Mouse (Mus musculus) kidney, embryonic 16.5 days (tissue): ENCODE results near the gene Pln. TPM values are rescaled to one million over a fixed set of nuclear protein-coding genes. Genes with fewer than 3 reads are reported as not detected.

ENCODE experiments used
- ATAC-seq: fragments of 200-750 bp; cut with Nextera tagmentation; 2 replicates; pipeline ENCODE4 v1.8.0; 2017; ENCODE audit warnings: moderate TSS enrichment; ENCODE audit not compliant: low FRiP score, low TSS enrichment
- H3K27ac ChIP-seq: fragments of 300-500 bp; sonication (generic); 2 replicates; pipeline ENCODE4 v1.5.1; 2014; ENCODE audit warnings: low read length
- H3K27me3 ChIP-seq: fragments of 300-500 bp; sonication (generic); 2 replicates; pipeline ENCODE4 v1.6.1; 2014; ENCODE audit warnings: low read length, control low read depth, mixed read lengths; ENCODE audit not compliant: insufficient read depth
- H3K36me3 ChIP-seq: fragments of 300-500 bp; sonication (generic); 2 replicates; pipeline ENCODE4 v1.6.1; 2014; ENCODE audit warnings: low read length, control low read depth, mixed read lengths; ENCODE audit not compliant: insufficient read depth
- H3K4me1 ChIP-seq: fragments of 300-500 bp; sonication (generic); 2 replicates; pipeline ENCODE4 v1.6.1; 2014; ENCODE audit warnings: low read length, control low read depth, mixed read lengths; ENCODE audit not compliant: insufficient read depth
- H3K4me2 ChIP-seq: fragments of 300-500 bp; sonication (generic); replicated peaks from 2 replicates; pipeline ENCODE4 v1.6.1; 2014; ENCODE audit warnings: low read depth, low read length
- H3K4me3 ChIP-seq: fragments of 300-500 bp; sonication (generic); 2 replicates; pipeline ENCODE4 v1.5.1; 2014; ENCODE audit warnings: mild to moderate bottlenecking, low read length
- H3K9ac ChIP-seq: fragments of 300-500 bp; sonication (generic); replicated peaks from 2 replicates; pipeline ENCODE4 v1.6.1; 2014; ENCODE audit warnings: low read length
- H3K9me3 ChIP-seq: fragments of 300-500 bp; sonication (generic); 2 replicates; pipeline ENCODE4 v1.6.1; 2016; ENCODE audit warnings: low read length, control low read depth
- WGBS: fragments of 180-500 bp; shearing (Covaris S2); extraction: QIAGEN DNeasy Blood & Tissue Kit; methylation state at CpG from one replicate; pipeline ENCODE4 v1.1.7; 2014; 5-methylcytosine and 5-hydroxymethylcytosine counted together
- polyA plus RNA-seq: library from polyadenylated mRNA; unstranded; fragments of >200 nt; fragmentation: Nextera tagmentation; extraction: Ambion mirVana; gene quantifications from 2 replicates; pipeline ENCODE4 v1.2.1, GENCODE M21; 2015

The Pln gene
- polyA plus RNA-seq, 1 experiment from 2014 or later = 1.3 TPM

GRCm38 (mm10) chr10:53339045-53339444 is 1.6 kb downstream of the Pln start:
- Histone ChIP-seq H3K9ac (no peak overlapping the region), H3K9me3 (no peaks in the 10 kb centered on the region), H3K27me3 (no peaks in the 10 kb centered on the region), H3K4me3 (no peak overlapping the region), H3K4me2 (no peak overlapping the region), H3K36me3 (no peaks in the 10 kb centered on the region), H3K27ac (no peak overlapping the region), H3K4me1 (peaks cover 2% of the 10 kb centered on the region; the same call in 1 of the 2 replicates)
- WGBS = 78% methylated on average over 2 of the region's 2 CpGs
- ATAC-seq = no peak

- ATAC-seq = no peak
These were observed 4.0 kb downstream of the Pln start for GRCm38 (mm10) chr10:53341288-53341965.

GRCm38 (mm10) chr10:53342166-53342728 is 4.8 kb downstream of the Pln start:
- Histone ChIP-seq H3K9me3 (no peaks in the 10 kb centered on the region), H3K4me2 (no peak overlapping the region), H3K27ac (no peak overlapping the region), H3K4me3 (no peak overlapping the region), H3K4me1 (peaks cover 2% of the 10 kb centered on the region; the same call in 1 of the 2 replicates), H3K9ac (no peak overlapping the region), H3K36me3 (no peaks in the 10 kb centered on the region), H3K27me3 (no peaks in the 10 kb centered on the region)
- WGBS = 89% methylated on average over 9 of the region's 9 CpGs
- no peak for ATAC-seq

More at GRCm38 (mm10) chr10:53341288-53341965, 4.0 kb downstream of the Pln start:
- Histone ChIP-seq H3K4me2 (no peak overlapping the region), H3K9me3 (no peaks in the 10 kb centered on the region), H3K27ac (no peak overlapping the region), H3K4me3 (no peak overlapping the region), H3K27me3 (no peaks in the 10 kb centered on the region), H3K4me1 (peaks cover 2% of the 10 kb centered on the region; the same call in 1 of the 2 replicates), H3K9ac (no peak overlapping the region), H3K36me3 (no peaks in the 10 kb centered on the region)
- 79% methylated on average over 7 of the region's 7 CpGs for WGBS

GRCm38 (mm10) chr10:53343384-53343783 is 5.9 kb downstream of the Pln start:
- H3K27me3 ChIP-seq = no peaks in the 10 kb centered on the region
- no peak overlapping the region for H3K9ac ChIP-seq
- no peak for ATAC-seq
- no peak overlapping the region for H3K4me3 ChIP-seq
- no peak overlapping the region for H3K4me2 ChIP-seq
- no peaks in the 10 kb centered on the region for H3K36me3 ChIP-seq
- H3K9me3 ChIP-seq = no peaks in the 10 kb centered on the region
- 35% methylated on average over 6 of the region's 6 CpGs for WGBS
- H3K4me1 ChIP-seq = peaks cover 2% of the 10 kb centered on the region; the same call in 1 of the 2 replicates
- no peak overlapping the region for H3K27ac ChIP-seq

- ATAC-seq = no peak
- Histone ChIP-seq H3K36me3 (no peaks in the 10 kb centered on the region), H3K9me3 (no peaks in the 10 kb centered on the region), H3K9ac (no peak overlapping the region), H3K4me2 (no peak overlapping the region), H3K4me1 (peaks cover 2% of the 10 kb centered on the region; the same call in 1 of the 2 replicates), H3K27ac (no peak overlapping the region), H3K27me3 (no peaks in the 10 kb centered on the region), H3K4me3 (no peak overlapping the region)
- WGBS = 69% methylated on average over 10 of the region's 10 CpGs
These were observed 6.4 kb downstream of the Pln start for GRCm38 (mm10) chr10:53343865-53344264.

- Histone ChIP-seq H3K9me3 (no peaks in the 10 kb centered on the region), H3K4me2 (no peak overlapping the region), H3K9ac (no peak overlapping the region), H3K4me3 (no peak overlapping the region), H3K27me3 (no peaks in the 10 kb centered on the region), H3K4me1 (peaks cover 2% of the 10 kb centered on the region; the same call in 1 of the 2 replicates), H3K36me3 (no peaks in the 10 kb centered on the region), H3K27ac (no peak overlapping the region)
- 88% methylated on average over 4 of the region's 4 CpGs for WGBS
- no peak for ATAC-seq
These were observed 8.0 kb downstream of the Pln start for GRCm38 (mm10) chr10:53345508-53345907.

- WGBS = 57% methylated on average over 3 of the region's 3 CpGs
- no peak for ATAC-seq
- Histone ChIP-seq H3K27me3 (no peaks in the 10 kb centered on the region), H3K9me3 (no peaks in the 10 kb centered on the region), H3K4me3 (no peak overlapping the region), H3K4me1 (peaks cover 2% of the 10 kb centered on the region; the same call in 1 of the 2 replicates), H3K36me3 (no peaks in the 10 kb centered on the region), H3K9ac (no peak overlapping the region), H3K27ac (no peak overlapping the region), H3K4me2 (no peak overlapping the region)
These were observed 9.0 kb downstream of the Pln start for GRCm38 (mm10) chr10:53346506-53346905.

GRCm38 (mm10) chr10:53346916-53347315 is 9.4 kb downstream of the Pln start:
- Histone ChIP-seq H3K4me3 (no peak overlapping the region), H3K27ac (no peak overlapping the region), H3K36me3 (no peaks in the 10 kb centered on the region), H3K4me1 (peaks cover 2% of the 10 kb centered on the region; the same call in 1 of the 2 replicates), H3K9ac (no peak overlapping the region), H3K27me3 (no peaks in the 10 kb centered on the region), H3K9me3 (no peaks in the 10 kb centered on the region), H3K4me2 (no peak overlapping the region)
- WGBS = 89% methylated on average over 5 of the region's 5 CpGs
- ATAC-seq = no peak

GRCm38 (mm10) chr10:53347787-53348755 is 10.6 kb downstream of the Pln start:
- H3K9ac ChIP-seq = no peak overlapping the region
- peaks cover 2% of the 10 kb centered on the region; the same call in 1 of the 2 replicates for H3K4me1 ChIP-seq
- H3K4me3 ChIP-seq = no peak overlapping the region
- peak; percentile 61; the same call in 1 of the 2 replicates for ATAC-seq
- WGBS = 58% methylated on average over 10 of the region's 10 CpGs
- no peak overlapping the region for H3K27ac ChIP-seq
- no peaks in the 10 kb centered on the region for H3K36me3 ChIP-seq
- H3K9me3 ChIP-seq = no peaks in the 10 kb centered on the region
- H3K27me3 ChIP-seq = no peaks in the 10 kb centered on the region
- H3K4me2 ChIP-seq = no peak overlapping the region
